14 mouse cellular contexts compared by ENCODE assay signal in the genomic region with DNA sequence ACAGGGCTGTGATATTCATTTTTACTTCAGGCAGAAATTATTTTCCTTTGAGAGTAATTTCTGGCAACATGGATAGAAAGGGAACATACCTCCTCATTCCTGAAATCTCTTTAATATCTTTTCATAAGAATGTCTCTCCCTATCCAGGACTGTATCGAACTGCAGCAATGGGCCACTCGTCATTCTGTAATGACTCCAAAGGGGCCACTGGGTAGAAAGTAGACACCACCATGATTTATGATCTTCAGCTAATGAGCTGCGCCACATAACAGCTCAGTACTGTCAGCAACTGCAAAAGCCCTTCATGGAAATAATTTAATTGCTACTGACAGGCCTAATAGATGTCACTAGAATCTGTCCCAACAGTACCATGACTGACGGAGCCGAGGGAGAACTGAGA.
"Had no signal": no experiment of that assay in that cellular context is flagged by ENCODE, and none has a peak within 500 bp of the region (broad histone marks: within the 10 kb centered on the region; RNA-seq: fewer than 3 reads in every experiment).

No protein-coding gene starts in this region.

- H3K9me3 ChIP-seq: midbrain, embryonic 12.5 days; midbrain, embryonic 15.5 days; stomach, embryonic 15.5 days had no signal

- H3K36me3 ChIP-seq: liver, embryonic 13.5 days; midbrain, embryonic 12.5 days; midbrain, embryonic 15.5 days; stomach, embryonic 15.5 days had no signal

- H3K4me1 ChIP-seq: liver, embryonic 13.5 days; midbrain, embryonic 12.5 days; midbrain, embryonic 15.5 days had no signal

- ATAC-seq: midbrain, embryonic 15.5 days had no signal

- H3K9ac ChIP-seq: liver, embryonic 13.5 days; midbrain, embryonic 12.5 days; midbrain, embryonic 15.5 days; stomach, embryonic 15.5 days had no signal

- H3K4me3 ChIP-seq: left cerebral cortex, adult 2 months; liver, embryonic 13.5 days; midbrain, embryonic 12.5 days; midbrain, embryonic 15.5 days; stomach, embryonic 15.5 days had no signal

- H3K27ac ChIP-seq: kidney, postnatal 0 days; left cerebral cortex, adult 2 months; liver, embryonic 13.5 days; macrophage; midbrain, embryonic 12.5 days; midbrain, embryonic 15.5 days; stomach, embryonic 15.5 days had no signal

- DNase-seq: layer of hippocampus, postnatal 36 days; liver, embryonic 13.5 days; lung, adult 2 months; retina, postnatal 1 day; right cerebral cortex, postnatal 25 days; spleen, adult 18-20 months; thymus, adult 18-20 months; thymus, postnatal 36 days had no signal

- H3K4me2 ChIP-seq: liver, embryonic 13.5 days; midbrain, embryonic 12.5 days; midbrain, embryonic 15.5 days; stomach, embryonic 15.5 days had no signal

- H3K27me3 ChIP-seq: liver, embryonic 13.5 days; midbrain, embryonic 12.5 days; midbrain, embryonic 15.5 days; stomach, embryonic 15.5 days had no signal
